Mouse (Mus musculus): ENCODE measurements around the gene Nfasc. TPM values are rescaled to one million over a fixed set of nuclear protein-coding genes. Genes with fewer than 3 reads are reported as not detected.

Gene Nfasc
- polyA plus RNA-seq, 1 experiment from 2014 or later = 26.9 TPM

GRCm38 (mm10) chr1:132515339-132515738 is 226.3 kb downstream of the Nfasc start:
- ATAC-seq = no peak
- no peak overlapping the region for H3K4me3 ChIP-seq (ENCODE audit: low read depth, low read length)
- H3K9me3 ChIP-seq (replicated peaks; ENCODE audit: control insufficient read depth, low read length) = no peaks in the 10 kb centered on the region
- H3K27me3 ChIP-seq (replicated peaks; ENCODE audit: control insufficient read depth, insufficient read depth, low read length) = no peaks in the 10 kb centered on the region
- H3K9ac ChIP-seq (ENCODE audit: low read length) = no peak overlapping the region
- no peak for DNase-seq (ENCODE audit: low spot score)
- no peaks in the 10 kb centered on the region for H3K4me1 ChIP-seq (ENCODE audit: control insufficient read depth, insufficient read depth, low read length)
- 93% methylated on average over 12 of the region's 12 CpGs for WGBS
- peaks cover 44% of the 10 kb centered on the region for H3K36me3 ChIP-seq (ENCODE audit: control insufficient read depth, insufficient read depth, low read length)
- H3K27ac ChIP-seq (ENCODE audit: low read depth, low read length) = no peak overlapping the region
- H3K4me2 ChIP-seq (ENCODE audit: low read length) = no peak overlapping the region

Other genes with a start within 250 kb of the Nfasc start
- gene Tmem81, start 235.6 kb downstream of the Nfasc start, polyA plus RNA-seq (2014; fragmentation: Nextera tagmentation; extraction: Ambion mirVana) = 0.74 and 1.1 TPM in 2 replicates
- gene Cntn2, start 198.5 kb downstream of the Nfasc start, polyA plus RNA-seq (2014; fragmentation: Nextera tagmentation; extraction: Ambion mirVana) = 68.0 and 102 TPM in 2 replicates
- 25.2 and 35.3 TPM in 2 replicates for gene Lrrn2, start 138.5 kb upstream of the Nfasc start, polyA plus RNA-seq (2014; fragmentation: Nextera tagmentation; extraction: Ambion mirVana)